Mouse (Mus musculus): Measurements from ENCODE around the gene AI182371.
A peak's percentile ranks its signal among the peaks of the same experiment; 100 is the strongest.

Gene AI182371

GRCm38 (mm10) chr2:35101443-35101842 lies at the start of gene AI182371:
Gene AI182371, minus strand, starts transcription at chr2:35101543.
- no peak for DNase-seq

- DNase-seq: no peak
Observed at GRCm38 (mm10) chr2:35148806-35149205, 47.5 kb upstream of the AI182371 start.

- DNase-seq: no peak
Observed at GRCm38 (mm10) chr2:35141673-35142072, 40.3 kb upstream of the AI182371 start.

GRCm38 (mm10) chr2:35138576-35138975 lies 37.2 kb upstream of the AI182371 start:
- DNase-seq: no peak

GRCm38 (mm10) chr2:35133891-35134290 lies 32.5 kb upstream of the AI182371 start:
- DNase-seq: no peak

- DNase-seq: no peak
Observed at GRCm38 (mm10) chr2:35132662-35133055, 31.3 kb upstream of the AI182371 start.

GRCm38 (mm10) chr2:35131991-35132661 lies 30.8 kb upstream of the AI182371 start:
- DNase-seq: peak; percentile 88 to 90

GRCm38 (mm10) chr2:35131491-35131890 lies 30.1 kb upstream of the AI182371 start:
- no peak for DNase-seq

GRCm38 (mm10) chr2:35124716-35125115 lies 23.4 kb upstream of the AI182371 start:
- DNase-seq: no peak

GRCm38 (mm10) chr2:35110521-35110920 lies 9.2 kb upstream of the AI182371 start:
- peak; percentile 25 to 26 for DNase-seq

- no peak for DNase-seq
Observed at GRCm38 (mm10) chr2:35109924-35110304, 8.6 kb upstream of the AI182371 start.

- DNase-seq: peak; percentile 98 to 99
Observed at GRCm38 (mm10) chr2:35109141-35109923, 8.0 kb upstream of the AI182371 start, which contains the start of gene Cntrl. Gene Cntrl, plus strand, starts transcription at chr2:35109492.

GRCm38 (mm10) chr2:35108712-35109111 lies 7.4 kb upstream of the AI182371 start:
- DNase-seq: peak; percentile 61 to 64

GRCm38 (mm10) chr2:35107984-35108635 lies 6.8 kb upstream of the AI182371 start:
- DNase-seq: peak; percentile 63 to 67

GRCm38 (mm10) chr2:35104843-35105242 lies 3.5 kb upstream of the AI182371 start:
- DNase-seq: no peak

GRCm38 (mm10) chr2:35103558-35103957 lies 2.2 kb upstream of the AI182371 start:
- no peak for DNase-seq

GRCm38 (mm10) chr2:35102777-35103176 lies 1.4 kb upstream of the AI182371 start:
- DNase-seq: no peak

- no peak for DNase-seq
Observed at GRCm38 (mm10) chr2:35100529-35100928, 814 bp downstream of the AI182371 start.

- DNase-seq: no peak
Observed at GRCm38 (mm10) chr2:35087418-35087817, 13.9 kb downstream of the AI182371 start.

- DNase-seq: no peak
Observed at GRCm38 (mm10) chr2:35079166-35079565, 22.2 kb downstream of the AI182371 start.

- no peak for DNase-seq
Observed at GRCm38 (mm10) chr2:35074328-35074727, 27.0 kb downstream of the AI182371 start.

- no peak for DNase-seq
Observed at GRCm38 (mm10) chr2:35072547-35072946, 28.8 kb downstream of the AI182371 start.

- no peak for DNase-seq
Observed at GRCm38 (mm10) chr2:35070275-35070674, 31.1 kb downstream of the AI182371 start.

GRCm38 (mm10) chr2:35069124-35069523 lies 32.2 kb downstream of the AI182371 start:
- no peak for DNase-seq
